Mouse (Mus musculus) C2C12 (cell line): ENCODE data around the gene Vwf. TPM values are rescaled to one million over a fixed set of nuclear protein-coding genes. Genes with fewer than 3 reads are reported as not detected.

Source experiments
- H3K27me3 ChIP-seq: one replicate; pipeline ENCODE4 v1.6.1; 2011; ENCODE audit not compliant: control insufficient read depth, insufficient read depth, insufficient read length
- H3K36me3 ChIP-seq: one replicate; pipeline ENCODE4 v1.6.1; 2011; ENCODE audit not compliant: control insufficient read depth, insufficient read depth
- H3K4me3 ChIP-seq: one replicate; pipeline ENCODE4 v1.5.1; 2011; ENCODE audit warnings: mild to moderate bottlenecking, control low read depth; ENCODE audit not compliant: poor library complexity, insufficient read depth, severe bottlenecking
- H3K79me2 ChIP-seq: one replicate; pipeline ENCODE4 v1.6.1; 2011; ENCODE audit not compliant: control insufficient read depth, insufficient read depth
- H3K79me3 ChIP-seq: one replicate; pipeline ENCODE4 v1.6.1; 2011; ENCODE audit warnings: low read depth, control low read depth
- H3ac ChIP-seq: one replicate; pipeline ENCODE3; 2011; ENCODE audit warnings: low read depth; ENCODE audit not compliant: control insufficient read depth, insufficient read length
- CEBPB ChIP-seq: IDR thresholded peaks from one replicate; pipeline ENCODE4 v1.6.1; 2011; ENCODE audit warnings: low read depth, mild to moderate bottlenecking, control low read depth, moderate library complexity
- CTCF ChIP-seq: IDR thresholded peaks from one replicate; pipeline ENCODE4 v1.5.1; 2011; ENCODE audit not compliant: control insufficient read depth, insufficient read depth, insufficient read length
- FOSL1 ChIP-seq: IDR thresholded peaks from one replicate; pipeline ENCODE4 v1.8.0; 2011; ENCODE audit warnings: mild to moderate bottlenecking, low read length; ENCODE audit not compliant: poor library complexity, insufficient read depth, severe bottlenecking
- MAX ChIP-seq: IDR thresholded peaks from one replicate; pipeline ENCODE4 v1.6.1; 2011; ENCODE audit warnings: mild to moderate bottlenecking, control low read depth
- MYOD1 ChIP-seq: IDR thresholded peaks from one replicate; pipeline ENCODE4 v1.6.1; 2011; ENCODE audit warnings: low read depth; ENCODE audit not compliant: control insufficient read depth, insufficient read length
- MYOG ChIP-seq: IDR thresholded peaks from one replicate; pipeline ENCODE4 v1.6.1; 2011; ENCODE audit not compliant: control insufficient read depth, insufficient read length; ENCODE audit errors: extremely low read depth
- USF1 ChIP-seq: IDR thresholded peaks from one replicate; pipeline ENCODE4 v1.6.1; 2011; ENCODE audit warnings: low read depth, mild to moderate bottlenecking, control low read depth, moderate library complexity
- polyA plus RNA-seq: library from polyadenylated mRNA; unstranded; fragments of >200 nt; fragmentation: generic; extraction: Trizol; gene quantifications from one replicate; pipeline ENCODE4 v1.2.1, GENCODE M21; 2012; ENCODE audit warnings: missing spikeins

The Vwf gene
- polyA plus RNA-seq, 1 experiment = 0.04 TPM

DNA sequence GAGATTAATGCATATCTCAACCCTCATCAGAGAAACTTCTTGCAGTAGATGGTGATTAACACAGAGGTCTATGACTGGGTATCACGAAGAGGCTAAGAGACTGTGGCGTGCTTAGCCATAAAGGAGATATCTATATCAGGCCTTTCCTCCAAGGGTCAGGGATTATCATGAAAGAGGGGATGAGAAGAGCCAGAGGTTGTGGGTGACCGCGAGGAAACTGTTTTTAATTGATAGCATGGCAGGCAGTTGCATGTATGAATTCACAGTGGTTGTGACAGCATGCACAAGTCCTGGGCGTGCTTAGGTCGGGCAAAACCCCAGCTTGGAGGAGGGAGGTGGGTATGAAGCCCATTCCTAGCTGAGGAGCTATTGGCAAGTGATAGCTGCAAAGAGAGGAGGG is 5.3 kb upstream of the Vwf start:
- no peak for TF ChIP-seq MYOG
- no peak for TF ChIP-seq MYOD1
- TF ChIP-seq CEBPB = no peak
- no peak for TF ChIP-seq MAX
- no peak for TF ChIP-seq CTCF
- TF ChIP-seq USF1 = no peak
- TF ChIP-seq FOSL1 = no peak
- Histone ChIP-seq H3K79me3 (no peaks in the 10 kb centered on the region), H3K36me3 (no peaks in the 10 kb centered on the region), H3ac (no peak overlapping the region), H3K79me2 (no peaks in the 10 kb centered on the region), H3K27me3 (no peaks in the 10 kb centered on the region), H3K4me3 (no peak overlapping the region)

DNA sequence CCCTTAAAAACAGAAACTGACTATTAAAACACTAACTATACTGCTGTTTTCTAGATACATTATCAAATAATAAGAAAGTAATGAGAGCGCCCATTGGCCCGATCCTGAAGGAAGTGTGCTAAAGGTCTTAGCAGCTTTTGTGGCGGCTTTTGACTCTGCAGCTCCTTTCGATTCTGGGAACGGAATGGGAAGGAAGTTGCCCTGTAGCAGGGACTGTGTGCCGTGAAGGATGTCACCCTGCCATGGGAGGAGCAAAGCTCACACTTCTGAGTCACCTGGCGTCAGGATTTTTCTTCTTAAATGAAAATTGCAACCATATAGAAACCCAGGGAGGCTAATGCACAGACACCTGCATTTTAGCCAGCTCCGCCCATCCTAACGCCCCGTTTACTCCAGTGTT is 1.8 kb downstream of the Vwf start:
- no peak for TF ChIP-seq CTCF
- no peak for TF ChIP-seq MYOG
- no peak for TF ChIP-seq USF1
- TF ChIP-seq FOSL1 = no peak
- no peak for TF ChIP-seq CEBPB
- no peak for TF ChIP-seq MAX
- no peak for TF ChIP-seq MYOD1
- Histone ChIP-seq H3K79me3 (no peaks in the 10 kb centered on the region), H3ac (no peak overlapping the region), H3K4me3 (no peak overlapping the region), H3K36me3 (no peaks in the 10 kb centered on the region), H3K27me3 (peaks cover 5% of the 10 kb centered on the region), H3K79me2 (no peaks in the 10 kb centered on the region)

DNA sequence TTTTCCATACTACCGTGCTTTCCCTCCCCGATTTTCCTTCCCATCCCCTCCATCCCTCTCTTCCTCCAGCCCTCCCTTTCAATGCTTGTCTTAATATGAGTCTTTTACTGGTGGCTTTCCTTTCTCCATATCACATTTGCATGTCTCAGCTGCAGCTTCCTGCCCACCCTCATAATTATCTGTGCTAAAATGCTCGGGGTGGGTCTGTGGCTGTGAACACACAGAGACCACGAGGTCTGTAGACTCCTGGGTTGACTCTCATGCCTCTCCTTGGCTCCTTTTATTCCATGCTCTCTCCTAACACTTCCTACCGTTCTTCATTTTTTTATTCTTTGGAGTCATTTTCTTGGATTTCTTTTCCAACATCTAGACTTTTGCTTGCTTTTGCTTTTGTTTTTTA is 3.6 kb downstream of the Vwf start:
- H3K27me3 ChIP-seq = peaks cover 5% of the 10 kb centered on the region
- no peaks in the 10 kb centered on the region for H3K36me3 ChIP-seq
- TF ChIP-seq MYOD1 = no peak
- TF ChIP-seq USF1 = no peak
- H3K79me2 ChIP-seq = no peaks in the 10 kb centered on the region
- H3K79me3 ChIP-seq = no peaks in the 10 kb centered on the region
- no peak overlapping the region for H3K4me3 ChIP-seq
- no peak overlapping the region for H3ac ChIP-seq

DNA sequence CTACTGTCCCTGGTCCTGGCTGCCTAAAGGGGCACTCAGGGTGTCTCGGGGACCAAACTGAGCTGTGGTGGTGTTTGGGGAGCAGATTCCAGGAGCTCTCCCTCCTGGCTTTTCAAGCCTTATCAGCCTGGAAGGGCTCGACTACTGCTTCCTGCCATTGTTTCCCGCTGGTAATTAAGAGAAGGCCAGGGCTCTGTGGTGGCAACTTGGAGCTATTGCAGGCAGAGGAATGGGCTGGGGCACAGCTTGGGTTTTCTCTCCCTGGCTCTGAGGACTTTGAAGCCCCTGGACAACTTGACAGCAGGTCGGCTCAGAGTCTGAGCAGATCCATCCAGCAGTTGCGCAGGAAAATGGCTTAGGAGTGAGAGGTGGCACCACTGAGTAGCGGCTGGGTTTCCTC is 6.2 kb downstream of the Vwf start:
- H3K36me3 ChIP-seq = no peaks in the 10 kb centered on the region
- H3K79me3 ChIP-seq = no peaks in the 10 kb centered on the region
- TF ChIP-seq CEBPB = no peak
- TF ChIP-seq MYOG = no peak
- TF ChIP-seq MAX = no peak
- no peak for TF ChIP-seq USF1
- no peak for TF ChIP-seq CTCF
- no peak for TF ChIP-seq MYOD1
- TF ChIP-seq FOSL1 = no peak
- peaks cover 5% of the 10 kb centered on the region for H3K27me3 ChIP-seq
- no peak overlapping the region for H3K4me3 ChIP-seq
- H3K79me2 ChIP-seq = no peaks in the 10 kb centered on the region
- H3ac ChIP-seq = no peak overlapping the region

DNA sequence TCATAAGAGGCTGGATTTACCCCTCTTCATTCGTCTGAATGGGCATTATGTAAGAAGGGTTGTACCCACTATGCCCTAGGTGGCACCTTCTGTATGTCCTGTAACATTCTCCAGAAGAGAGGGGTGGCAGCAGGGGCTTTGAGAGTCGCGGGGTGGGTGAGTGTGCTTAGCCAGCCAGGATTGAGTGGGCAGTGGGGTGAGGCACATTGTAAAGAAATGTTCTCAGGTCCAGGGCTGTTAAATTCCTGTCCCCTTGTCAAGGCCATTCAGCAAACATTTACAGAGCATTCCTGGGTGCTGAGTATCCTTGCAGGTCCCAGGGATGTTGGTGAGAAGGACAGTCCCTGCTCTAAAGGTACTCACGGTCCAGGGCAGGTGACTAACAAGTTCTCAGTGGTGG is 7.0 kb downstream of the Vwf start:
- no peak overlapping the region for H3ac ChIP-seq
- no peaks in the 10 kb centered on the region for H3K79me2 ChIP-seq
- no peak overlapping the region for H3K4me3 ChIP-seq
- H3K79me3 ChIP-seq = no peaks in the 10 kb centered on the region
- H3K27me3 ChIP-seq = peaks cover 5% of the 10 kb centered on the region
- TF ChIP-seq CTCF (no peak), USF1 (no peak), MAX (no peak)
- no peaks in the 10 kb centered on the region for H3K36me3 ChIP-seq

DNA sequence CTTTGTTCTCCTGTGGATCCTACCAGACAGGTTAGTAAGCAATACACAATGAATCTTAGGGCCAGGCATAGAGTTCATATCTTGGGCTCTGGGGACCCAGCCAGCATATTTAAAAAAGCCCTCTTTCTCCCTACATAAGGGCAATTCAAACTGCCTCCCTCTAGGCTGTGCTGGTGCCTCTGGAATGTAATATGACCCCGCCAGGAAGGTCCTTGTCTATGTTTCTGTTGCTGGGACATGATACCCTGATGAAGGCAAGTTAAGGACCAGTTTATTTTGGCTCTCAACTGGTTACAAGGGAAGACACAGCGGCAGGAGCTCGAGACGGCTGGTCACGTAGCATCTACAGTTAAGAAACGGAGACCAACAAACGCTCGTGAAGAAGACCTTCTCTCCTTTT is 12.3 kb downstream of the Vwf start:
- TF ChIP-seq FOSL1 (no peak), MYOG (no peak), CTCF (no peak), MYOD1 (no peak), MAX (no peak), USF1 (no peak), CEBPB (no peak)
- H3K4me3 ChIP-seq = no peak overlapping the region
- no peak overlapping the region for H3ac ChIP-seq
- no peaks in the 10 kb centered on the region for H3K36me3 ChIP-seq
- no peaks in the 10 kb centered on the region for H3K79me2 ChIP-seq
- H3K79me3 ChIP-seq = no peaks in the 10 kb centered on the region
- no peaks in the 10 kb centered on the region for H3K27me3 ChIP-seq
